In genomic region chr17:8802889-8803799, GRCm38 (mm10) we compare ENCODE assay signal across 8 mouse cellular contexts.
DNase-seq lines count a peak whose midpoint lies in the region; ATAC-seq and TF ChIP-seq lines count a peak whose summit lies in the region.

No protein-coding gene starts in this region.

- H3K9ac ChIP-seq in liver, embryonic 12.5 days, result no peak overlapping the region
- no peak overlapping the region for H3K9ac ChIP-seq in stomach, postnatal 0 days (ENCODE audit: low read length)

- H3K4me2 ChIP-seq in liver, embryonic 12.5 days, result peak overlapping the region; percentile 74
- H3K4me2 ChIP-seq in stomach, postnatal 0 days (replicated peaks; ENCODE audit: low read depth), result peak overlapping the region; percentile 95

- H3K4me3 ChIP-seq in liver, embryonic 12.5 days, result peak overlapping the region; percentile 54
- H3K4me3 ChIP-seq in stomach, postnatal 0 days (ENCODE audit: low read depth, low read length), result peak overlapping the region; percentile 66

- TF ChIP-seq CTCF in stomach, postnatal 0 days (IDR thresholded peaks at IDR 0.05; ENCODE audit: low read depth), result no peak

- peak; percentile 10 for DNase-seq in cerebellum, adult 8-10 months
- DNase-seq in cerebellum, postnatal 36 days, result no peak
- DNase-seq in thymus, postnatal 4 days, result peak; percentile 18
- no peak for DNase-seq in thymus, postnatal 36 days
- no peak for DNase-seq in stomach, postnatal 0 days (ENCODE audit: low spot score)
- DNase-seq in right cerebral cortex, adult 18-20 months, result no peak
- DNase-seq in spleen, postnatal 36 days (ENCODE audit: low spot score in 2 of 2), result no peak

- H3K27ac ChIP-seq in liver, embryonic 12.5 days, result no peak overlapping the region
- H3K27ac ChIP-seq in stomach, postnatal 0 days (replicated peaks), result no peak overlapping the region

- peaks cover 18% of the 10 kb centered on the region; the same call in 1 of the 2 replicates for H3K4me1 ChIP-seq in liver, embryonic 12.5 days
- H3K4me1 ChIP-seq in stomach, postnatal 0 days (replicated peaks; ENCODE audit: control insufficient read depth, insufficient read depth), result 0 out of 2 replicates have a peak, but pooled peaks cover 2% of the 10 kb centered on the region

- no peaks in the 10 kb centered on the region for H3K36me3 ChIP-seq in liver, embryonic 12.5 days
- H3K36me3 ChIP-seq in stomach, postnatal 0 days (ENCODE audit: control insufficient read depth, insufficient read depth, low read length), result no peaks in the 10 kb centered on the region

- no peak for ATAC-seq in liver, embryonic 12.5 days
- no peak for ATAC-seq in stomach, postnatal 0 days (ENCODE audit: low FRiP score, low TSS enrichment)

- 11% methylated on average over 27 of the region's 27 CpGs for WGBS in liver, embryonic 12.5 days (ENCODE audit: insufficient replicate concordance)
- WGBS in stomach, postnatal 0 days, result 11% methylated on average over 27 of the region's 27 CpGs

- H3K9me3 ChIP-seq in liver, embryonic 12.5 days (replicated peaks), result no peaks in the 10 kb centered on the region
- no peaks in the 10 kb centered on the region for H3K9me3 ChIP-seq in stomach, postnatal 0 days (ENCODE audit: control insufficient read depth, low read length)

- peaks cover 90% of the 10 kb centered on the region for H3K27me3 ChIP-seq in liver, embryonic 12.5 days (replicated peaks)
- peaks cover 9% of the 10 kb centered on the region; the same call in 1 of the 2 replicates for H3K27me3 ChIP-seq in stomach, postnatal 0 days (ENCODE audit: control insufficient read depth, insufficient read depth, low read length)

- TF ChIP-seq EP300 in stomach, postnatal 0 days (optimal IDR thresholded peaks at IDR 0.05), result no peak

Comparison
In these comparisons a context has a peak if more than half of its experiments do, and no peak if none do; other contexts are left out.
1. DNase-seq: peak in cerebellum, adult 8-10 months (single experiment) and thymus, postnatal 4 days (single experiment); none in cerebellum, postnatal 36 days (0 of 2), thymus, postnatal 36 days (0 of 2), stomach, postnatal 0 days (single experiment), right cerebral cortex, adult 18-20 months (single experiment) and spleen, postnatal 36 days (0 of 2).